Mouse (Mus musculus) urinary bladder, postnatal 25 days (tissue): ENCODE data around the gene Ebf3.

Experiments
- DNase-seq: peaks from one replicate; pipeline ENCODE4 v3.0.0; 2022; ENCODE audit warnings: low spot score

The Ebf3 gene

GRCm38 (mm10) chr7:137312166-137312932, 1.9 kb downstream of the Ebf3 start:
- DNase-seq = no peak

GRCm38 (mm10) chr7:137311341-137312110, 2.7 kb downstream of the Ebf3 start:
- DNase-seq = no peak

GRCm38 (mm10) chr7:137310876-137311275, 3.4 kb downstream of the Ebf3 start:
- no peak for DNase-seq

GRCm38 (mm10) chr7:137310091-137310761, 4.0 kb downstream of the Ebf3 start:
- no peak for DNase-seq

- no peak for DNase-seq
These were observed 4.9 kb downstream of the Ebf3 start for GRCm38 (mm10) chr7:137309071-137310066.

- DNase-seq = no peak
These were observed 5.9 kb downstream of the Ebf3 start for GRCm38 (mm10) chr7:137308061-137309060.

GRCm38 (mm10) chr7:137307131-137307530, 7.1 kb downstream of the Ebf3 start:
- no peak for DNase-seq

GRCm38 (mm10) chr7:137306127-137306526, 8.1 kb downstream of the Ebf3 start:
- no peak for DNase-seq

GRCm38 (mm10) chr7:137303776-137304171, 10.5 kb downstream of the Ebf3 start:
- no peak for DNase-seq

- no peak for DNase-seq
These were observed 11.1 kb downstream of the Ebf3 start for GRCm38 (mm10) chr7:137302961-137303775.

- DNase-seq = no peak
These were observed 12.1 kb downstream of the Ebf3 start for GRCm38 (mm10) chr7:137302161-137302560.

- no peak for DNase-seq
These were observed 12.9 kb downstream of the Ebf3 start for GRCm38 (mm10) chr7:137301329-137301751.

- DNase-seq = no peak
These were observed 13.4 kb downstream of the Ebf3 start for GRCm38 (mm10) chr7:137300826-137301225.

- DNase-seq = no peak
These were observed 14.1 kb downstream of the Ebf3 start for GRCm38 (mm10) chr7:137300169-137300568.

- DNase-seq = no peak
These were observed 16.5 kb downstream of the Ebf3 start for GRCm38 (mm10) chr7:137297594-137298381.

- no peak for DNase-seq
These were observed 17.1 kb downstream of the Ebf3 start for GRCm38 (mm10) chr7:137297131-137297530.

- DNase-seq = no peak
These were observed 18.6 kb downstream of the Ebf3 start for GRCm38 (mm10) chr7:137295612-137296011.

- DNase-seq = no peak
These were observed 19.8 kb downstream of the Ebf3 start for GRCm38 (mm10) chr7:137294446-137294845.
